Mouse (Mus musculus): ENCODE results near the gene Pigw.
"Not testable (repeated sequence)": the region's sequence is repeated elsewhere in the genome, so short reads cannot be mapped to it uniquely, and the experiment has no call there.

- TF ChIP-seq CTCF, EP300 (IDR thresholded peaks at IDR 0.05; ENCODE audit: low read depth): not testable (repeated sequence)
These were observed 50.6 kb downstream of the Pigw start for GRCm38 (mm10) chr11:84829495-84829894.

All from liver, embryonic 14.5 days (tissue).